Mouse (Mus musculus): Measurements from ENCODE around the gene Spaca4.

- TF ChIP-seq POLR2A (IDR thresholded peaks at IDR 0.05; ENCODE audit: low read depth, low read length) (no peak), EP300 (IDR thresholded peaks at IDR 0.05; ENCODE audit: low read length) (peak; percentile 51; the same call in 1 of the 2 replicates), CTCF (conservative IDR thresholded peaks at IDR 0.05 in 1 of 2, IDR thresholded peaks at IDR 0.05 in 1 of 2; ENCODE audit: low read depth in 2 of 2, low read length in 2 of 2) (no peak), JUN (IDR thresholded peaks at IDR 0.05; ENCODE audit: insufficient read depth, low read depth, low read length) (no peak), MAFK (IDR thresholded peaks at IDR 0.05; ENCODE audit: insufficient replicate concordance, low read length) (no peak), RCOR1 (conservative IDR thresholded peaks at IDR 0.05; ENCODE audit: low read depth, low read length) (no peak), MAX (IDR thresholded peaks at IDR 0.05; ENCODE audit: low read length) (peak; percentile 90), ZMIZ1 (IDR thresholded peaks at IDR 0.05; ENCODE audit: low read depth, low read length) (no peak), TBP (conservative IDR thresholded peaks at IDR 0.05; ENCODE audit: low read depth, low read length) (0 out of 2 replicates have a peak, but pooled peaks have one; percentile 15), MYC (IDR thresholded peaks at IDR 0.05; ENCODE audit: low read depth, low read length) (peak; percentile 62; the same call in 1 of the 2 replicates)
These were observed 44.4 kb downstream of the Spaca4 start for GRCm38 (mm10) chr7:45681046-45681736.

Measured in CH12.LX (cell line).